Mouse (Mus musculus): ENCODE measurements around the gene Anks1b. TPM values are rescaled to one million over a fixed set of nuclear protein-coding genes. Genes with fewer than 3 reads are reported as not detected.

Gene Anks1b
- polyA plus RNA-seq, 1 experiment from 2014 or later: 1.8 TPM

- Histone ChIP-seq H3K4me2 (replicated peaks; ENCODE audit: low read depth) (no peak overlapping the region), H3K9me3 (ENCODE audit: control insufficient read depth, low read length) (no peaks in the 10 kb centered on the region), H3K4me3 (ENCODE audit: low read depth, low read length) (no peak overlapping the region), H3K27me3 (ENCODE audit: control insufficient read depth, insufficient read depth, low read length) (no peaks in the 10 kb centered on the region), H3K27ac (replicated peaks) (no peak overlapping the region), H3K4me1 (replicated peaks; ENCODE audit: control insufficient read depth, insufficient read depth) (no peaks in the 10 kb centered on the region), H3K9ac (ENCODE audit: low read length) (no peak overlapping the region), H3K36me3 (ENCODE audit: control insufficient read depth, insufficient read depth, low read length) (no peaks in the 10 kb centered on the region)
- 61% methylated on average over 2 of the region's 2 CpGs for WGBS
- TF ChIP-seq CTCF (IDR thresholded peaks at IDR 0.05; ENCODE audit: low read depth) (no peak), EP300 (optimal IDR thresholded peaks at IDR 0.05) (no peak)
- DNase-seq (ENCODE audit: low spot score) (no peak), ATAC-seq (ENCODE audit: low FRiP score, low TSS enrichment) (no peak)
Measured at GRCm38 (mm10) chr10:90649681-90650080, 776.4 kb downstream of the Anks1b start.

GRCm38 (mm10) chr10:90657416-90658120 lies 784.3 kb downstream of the Anks1b start:
- TF ChIP-seq CTCF (IDR thresholded peaks at IDR 0.05; ENCODE audit: low read depth) (no peak), EP300 (optimal IDR thresholded peaks at IDR 0.05) (no peak)
- Histone ChIP-seq H3K4me1 (replicated peaks; ENCODE audit: control insufficient read depth, insufficient read depth) (no peaks in the 10 kb centered on the region), H3K9me3 (ENCODE audit: control insufficient read depth, low read length) (no peaks in the 10 kb centered on the region), H3K9ac (ENCODE audit: low read length) (no peak overlapping the region), H3K27ac (replicated peaks) (no peak overlapping the region), H3K27me3 (ENCODE audit: control insufficient read depth, insufficient read depth, low read length) (no peaks in the 10 kb centered on the region), H3K36me3 (ENCODE audit: control insufficient read depth, insufficient read depth, low read length) (no peaks in the 10 kb centered on the region), H3K4me2 (replicated peaks; ENCODE audit: low read depth) (no peak overlapping the region), H3K4me3 (ENCODE audit: low read depth, low read length) (no peak overlapping the region)
- ATAC-seq (ENCODE audit: low FRiP score, low TSS enrichment) (no peak), DNase-seq (ENCODE audit: low spot score) (no peak)
- WGBS: 61% methylated on average over 7 of the region's 7 CpGs

GRCm38 (mm10) chr10:90666746-90667145 lies 793.4 kb downstream of the Anks1b start:
- no peak overlapping the region for H3K4me3 ChIP-seq (ENCODE audit: low read depth, low read length)
- DNase-seq (ENCODE audit: low spot score): no peak
- 74% methylated on average over 2 of the region's 2 CpGs for WGBS
- H3K27ac ChIP-seq (replicated peaks): no peak overlapping the region
- H3K27me3 ChIP-seq (ENCODE audit: control insufficient read depth, insufficient read depth, low read length): no peaks in the 10 kb centered on the region
- H3K9ac ChIP-seq (ENCODE audit: low read length): no peak overlapping the region
- no peaks in the 10 kb centered on the region for H3K36me3 ChIP-seq (ENCODE audit: control insufficient read depth, insufficient read depth, low read length)
- no peaks in the 10 kb centered on the region for H3K4me1 ChIP-seq (replicated peaks; ENCODE audit: control insufficient read depth, insufficient read depth)
- no peaks in the 10 kb centered on the region for H3K9me3 ChIP-seq (ENCODE audit: control insufficient read depth, low read length)
- no peak for TF ChIP-seq EP300 (optimal IDR thresholded peaks at IDR 0.05)
- TF ChIP-seq CTCF (IDR thresholded peaks at IDR 0.05; ENCODE audit: low read depth): no peak
- ATAC-seq (ENCODE audit: low FRiP score, low TSS enrichment): no peak
- no peak overlapping the region for H3K4me2 ChIP-seq (replicated peaks; ENCODE audit: low read depth)

- Histone ChIP-seq H3K4me3 (ENCODE audit: low read depth, low read length) (no peak overlapping the region), H3K9ac (ENCODE audit: low read length) (no peak overlapping the region), H3K36me3 (ENCODE audit: control insufficient read depth, insufficient read depth, low read length) (no peaks in the 10 kb centered on the region), H3K27ac (replicated peaks) (no peak overlapping the region), H3K4me1 (replicated peaks; ENCODE audit: control insufficient read depth, insufficient read depth) (no peaks in the 10 kb centered on the region), H3K4me2 (replicated peaks; ENCODE audit: low read depth) (no peak overlapping the region), H3K27me3 (ENCODE audit: control insufficient read depth, insufficient read depth, low read length) (no peaks in the 10 kb centered on the region), H3K9me3 (ENCODE audit: control insufficient read depth, low read length) (no peaks in the 10 kb centered on the region)
- ATAC-seq (ENCODE audit: low FRiP score, low TSS enrichment): no peak
- TF ChIP-seq CTCF (IDR thresholded peaks at IDR 0.05; ENCODE audit: low read depth) (no peak), EP300 (optimal IDR thresholded peaks at IDR 0.05) (no peak)
- WGBS: 84% methylated on average over 3 of the region's 3 CpGs
- no peak for DNase-seq (ENCODE audit: low spot score)
Measured at GRCm38 (mm10) chr10:90670291-90670690, 797.0 kb downstream of the Anks1b start.

GRCm38 (mm10) chr10:90672135-90672534 lies 798.8 kb downstream of the Anks1b start:
- 80% methylated on average over 3 of the region's 3 CpGs for WGBS
- no peaks in the 10 kb centered on the region for H3K36me3 ChIP-seq (ENCODE audit: control insufficient read depth, insufficient read depth, low read length)
- H3K4me1 ChIP-seq (replicated peaks; ENCODE audit: control insufficient read depth, insufficient read depth): no peaks in the 10 kb centered on the region
- no peak for DNase-seq (ENCODE audit: low spot score)
- no peaks in the 10 kb centered on the region for H3K9me3 ChIP-seq (ENCODE audit: control insufficient read depth, low read length)
- no peak overlapping the region for H3K9ac ChIP-seq (ENCODE audit: low read length)
- no peak for ATAC-seq (ENCODE audit: low FRiP score, low TSS enrichment)
- no peak overlapping the region for H3K27ac ChIP-seq (replicated peaks)
- no peak for TF ChIP-seq CTCF (IDR thresholded peaks at IDR 0.05; ENCODE audit: low read depth)
- no peak for TF ChIP-seq EP300 (optimal IDR thresholded peaks at IDR 0.05)
- no peak overlapping the region for H3K4me2 ChIP-seq (replicated peaks; ENCODE audit: low read depth)
- H3K27me3 ChIP-seq (ENCODE audit: control insufficient read depth, insufficient read depth, low read length): no peaks in the 10 kb centered on the region
- no peak overlapping the region for H3K4me3 ChIP-seq (ENCODE audit: low read depth, low read length)

GRCm38 (mm10) chr10:90674362-90674761 lies 801.1 kb downstream of the Anks1b start:
- no peak overlapping the region for H3K27ac ChIP-seq (replicated peaks)

More at GRCm38 (mm10) chr10:90674362-90674761, 801.1 kb downstream of the Anks1b start:
- Histone ChIP-seq H3K27me3 (ENCODE audit: control insufficient read depth, insufficient read depth, low read length) (no peaks in the 10 kb centered on the region), H3K4me3 (ENCODE audit: low read depth, low read length) (no peak overlapping the region), H3K36me3 (ENCODE audit: control insufficient read depth, insufficient read depth, low read length) (no peaks in the 10 kb centered on the region), H3K4me2 (replicated peaks; ENCODE audit: low read depth) (no peak overlapping the region), H3K9me3 (ENCODE audit: control insufficient read depth, low read length) (no peaks in the 10 kb centered on the region), H3K9ac (ENCODE audit: low read length) (no peak overlapping the region), H3K4me1 (replicated peaks; ENCODE audit: control insufficient read depth, insufficient read depth) (no peaks in the 10 kb centered on the region)
- no peak for DNase-seq (ENCODE audit: low spot score)
- no peak for TF ChIP-seq CTCF (IDR thresholded peaks at IDR 0.05; ENCODE audit: low read depth)
- TF ChIP-seq EP300 (optimal IDR thresholded peaks at IDR 0.05): no peak
- ATAC-seq (ENCODE audit: low FRiP score, low TSS enrichment): no peak
- WGBS: 79% methylated on average over 10 of the region's 10 CpGs
